Mouse (Mus musculus): ENCODE measurements around the gene Pde4d. TPM values are rescaled to one million over a fixed set of nuclear protein-coding genes. Genes with fewer than 3 reads are reported as not detected.

Pde4d gene
- polyA plus RNA-seq, 1 experiment from 2014 or later = 20.5 TPM

- H3K36me3 ChIP-seq (ENCODE audit: control insufficient read depth, insufficient read depth) = no peaks in the 10 kb centered on the region
- H3K27me3 ChIP-seq (replicated peaks; ENCODE audit: control insufficient read depth, insufficient read depth, low read length) = no peaks in the 10 kb centered on the region
- peaks cover 8% of the 10 kb centered on the region for H3K4me1 ChIP-seq (replicated peaks; ENCODE audit: control insufficient read depth, insufficient read depth, low read length)
- ATAC-seq = no peak
- no peak overlapping the region for H3K9ac ChIP-seq (replicated peaks; ENCODE audit: low read depth, low read length)
- H3K4me3 ChIP-seq (replicated peaks; ENCODE audit: low read length) = no peak overlapping the region
- no peak overlapping the region for H3K27ac ChIP-seq (ENCODE audit: low read length)
- no peaks in the 10 kb centered on the region for H3K9me3 ChIP-seq (ENCODE audit: control insufficient read depth, low read length)
- H3K4me2 ChIP-seq (ENCODE audit: low read length) = no peak overlapping the region
Observed at GRCm38 (mm10) chr13:109263833-109264232, 814.1 kb downstream of the Pde4d start.

GRCm38 (mm10) chr13:109268253-109268652 is 818.5 kb downstream of the Pde4d start:
- Histone ChIP-seq H3K9me3 (ENCODE audit: control insufficient read depth, low read length) (no peaks in the 10 kb centered on the region), H3K27me3 (replicated peaks; ENCODE audit: control insufficient read depth, insufficient read depth, low read length) (no peaks in the 10 kb centered on the region), H3K4me1 (replicated peaks; ENCODE audit: control insufficient read depth, insufficient read depth, low read length) (no peaks in the 10 kb centered on the region; the same call in 1 of the 2 replicates), H3K36me3 (ENCODE audit: control insufficient read depth, insufficient read depth) (no peaks in the 10 kb centered on the region), H3K9ac (replicated peaks; ENCODE audit: low read depth, low read length) (no peak overlapping the region), H3K4me2 (ENCODE audit: low read length) (no peak overlapping the region), H3K4me3 (replicated peaks; ENCODE audit: low read length) (no peak overlapping the region), H3K27ac (ENCODE audit: low read length) (no peak overlapping the region)
- ATAC-seq = peak; percentile 71; the same call in 1 of the 2 replicates
- 48% methylated on average over 3 of the region's 3 CpGs for WGBS

DNA sequence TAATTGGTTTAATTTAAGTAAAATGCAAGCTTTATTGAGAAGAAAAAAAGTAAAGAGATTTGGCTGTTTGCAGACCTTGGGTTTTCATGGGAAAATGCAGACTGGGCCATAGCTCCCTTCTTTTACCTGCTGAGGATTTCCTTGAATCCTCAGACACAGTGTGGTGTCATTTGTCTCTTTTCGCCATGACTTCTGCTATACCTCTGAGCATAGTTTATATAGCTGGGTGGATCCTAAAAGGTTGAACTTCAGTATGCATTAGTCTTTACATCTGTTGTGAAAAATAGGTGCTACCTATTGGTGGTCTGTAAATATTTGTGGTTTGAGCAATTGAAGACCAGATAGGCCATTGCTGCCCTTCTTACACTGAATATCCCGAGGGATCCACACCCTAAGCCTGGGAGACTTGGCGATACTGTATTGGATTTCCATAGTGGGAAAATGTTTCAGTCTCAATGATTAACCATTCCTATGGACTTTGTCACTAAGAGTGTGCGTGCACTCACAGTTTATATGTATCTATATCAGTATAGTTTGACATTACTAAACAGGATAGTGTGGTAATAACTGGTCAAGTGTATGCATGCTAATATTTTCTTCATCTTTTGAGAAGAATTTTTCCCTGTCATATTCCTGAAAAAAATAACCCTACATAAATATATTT is 819.0 kb downstream of the Pde4d start:
- no peaks in the 10 kb centered on the region for H3K27me3 ChIP-seq (replicated peaks; ENCODE audit: control insufficient read depth, insufficient read depth, low read length)
- H3K4me3 ChIP-seq (replicated peaks; ENCODE audit: low read length) = no peak overlapping the region
- H3K9me3 ChIP-seq (ENCODE audit: control insufficient read depth, low read length) = no peaks in the 10 kb centered on the region
- H3K36me3 ChIP-seq (ENCODE audit: control insufficient read depth, insufficient read depth) = no peaks in the 10 kb centered on the region
- H3K9ac ChIP-seq (replicated peaks; ENCODE audit: low read depth, low read length) = no peak overlapping the region
- no peak for ATAC-seq
- WGBS = 97% methylated on average over 4 of the region's 4 CpGs
- H3K4me2 ChIP-seq (ENCODE audit: low read length) = no peak overlapping the region
- no peaks in the 10 kb centered on the region; the same call in 1 of the 2 replicates for H3K4me1 ChIP-seq (replicated peaks; ENCODE audit: control insufficient read depth, insufficient read depth, low read length)
- no peak overlapping the region for H3K27ac ChIP-seq (ENCODE audit: low read length)

- H3K4me1 ChIP-seq (replicated peaks; ENCODE audit: control insufficient read depth, insufficient read depth, low read length) = peaks cover 8% of the 10 kb centered on the region; the same call in 1 of the 2 replicates
- no peak overlapping the region for H3K4me2 ChIP-seq (ENCODE audit: low read length)
- no peak for ATAC-seq
- no peak overlapping the region for H3K4me3 ChIP-seq (replicated peaks; ENCODE audit: low read length)
- H3K9me3 ChIP-seq (ENCODE audit: control insufficient read depth, low read length) = peaks cover 12% of the 10 kb centered on the region
- H3K27ac ChIP-seq (ENCODE audit: low read length) = no peak overlapping the region
- no peak overlapping the region for H3K9ac ChIP-seq (replicated peaks; ENCODE audit: low read depth, low read length)
- WGBS = 92% methylated on average over 10 of the region's 10 CpGs
- H3K27me3 ChIP-seq (replicated peaks; ENCODE audit: control insufficient read depth, insufficient read depth, low read length) = no peaks in the 10 kb centered on the region
- H3K36me3 ChIP-seq (ENCODE audit: control insufficient read depth, insufficient read depth) = no peaks in the 10 kb centered on the region
Observed at GRCm38 (mm10) chr13:109274869-109275268, 825.1 kb downstream of the Pde4d start.

- H3K27ac ChIP-seq (ENCODE audit: low read length) = no peak overlapping the region
- no peak for ATAC-seq
- no peak overlapping the region for H3K4me2 ChIP-seq (ENCODE audit: low read length)
Observed at GRCm38 (mm10) chr13:109277792-109278191, 828.0 kb downstream of the Pde4d start.

GRCm38 (mm10) chr13:109278504-109278912 is 828.8 kb downstream of the Pde4d start:
- Histone ChIP-seq H3K9ac (replicated peaks; ENCODE audit: low read depth, low read length) (no peak overlapping the region), H3K4me1 (replicated peaks; ENCODE audit: control insufficient read depth, insufficient read depth, low read length) (peaks cover 8% of the 10 kb centered on the region; the same call in 1 of the 2 replicates), H3K4me3 (replicated peaks; ENCODE audit: low read length) (no peak overlapping the region), H3K36me3 (ENCODE audit: control insufficient read depth, insufficient read depth) (no peaks in the 10 kb centered on the region), H3K27ac (ENCODE audit: low read length) (no peak overlapping the region), H3K4me2 (ENCODE audit: low read length) (no peak overlapping the region; the same call in 1 of the 2 replicates), H3K27me3 (replicated peaks; ENCODE audit: control insufficient read depth, insufficient read depth, low read length) (no peaks in the 10 kb centered on the region), H3K9me3 (ENCODE audit: control insufficient read depth, low read length) (peaks cover 12% of the 10 kb centered on the region)
- peak; percentile 75 for ATAC-seq
- 37% methylated on average over 10 of the region's 10 CpGs for WGBS

More at GRCm38 (mm10) chr13:109277792-109278191, 828.0 kb downstream of the Pde4d start:
- WGBS = 80% methylated on average over 7 of the region's 7 CpGs
- Histone ChIP-seq H3K4me1 (replicated peaks; ENCODE audit: control insufficient read depth, insufficient read depth, low read length) (peaks cover 8% of the 10 kb centered on the region; the same call in 1 of the 2 replicates), H3K36me3 (ENCODE audit: control insufficient read depth, insufficient read depth) (no peaks in the 10 kb centered on the region), H3K4me3 (replicated peaks; ENCODE audit: low read length) (no peak overlapping the region), H3K9me3 (ENCODE audit: control insufficient read depth, low read length) (peaks cover 12% of the 10 kb centered on the region), H3K27me3 (replicated peaks; ENCODE audit: control insufficient read depth, insufficient read depth, low read length) (no peaks in the 10 kb centered on the region), H3K9ac (replicated peaks; ENCODE audit: low read depth, low read length) (no peak overlapping the region)

- H3K9ac ChIP-seq (replicated peaks; ENCODE audit: low read depth, low read length) = no peak overlapping the region
- no peaks in the 10 kb centered on the region for H3K36me3 ChIP-seq (ENCODE audit: control insufficient read depth, insufficient read depth)
- ATAC-seq = no peak
- no peak overlapping the region for H3K4me3 ChIP-seq (replicated peaks; ENCODE audit: low read length)
- H3K4me2 ChIP-seq (ENCODE audit: low read length) = no peak overlapping the region
- WGBS = 80% methylated on average over 6 of the region's 6 CpGs
- H3K9me3 ChIP-seq (ENCODE audit: control insufficient read depth, low read length) = peaks cover 12% of the 10 kb centered on the region
- no peaks in the 10 kb centered on the region for H3K27me3 ChIP-seq (replicated peaks; ENCODE audit: control insufficient read depth, insufficient read depth, low read length)
- H3K27ac ChIP-seq (ENCODE audit: low read length) = no peak overlapping the region
- peaks cover 8% of the 10 kb centered on the region; the same call in 1 of the 2 replicates for H3K4me1 ChIP-seq (replicated peaks; ENCODE audit: control insufficient read depth, insufficient read depth, low read length)
Observed at GRCm38 (mm10) chr13:109279211-109279610, 829.5 kb downstream of the Pde4d start.

DNA sequence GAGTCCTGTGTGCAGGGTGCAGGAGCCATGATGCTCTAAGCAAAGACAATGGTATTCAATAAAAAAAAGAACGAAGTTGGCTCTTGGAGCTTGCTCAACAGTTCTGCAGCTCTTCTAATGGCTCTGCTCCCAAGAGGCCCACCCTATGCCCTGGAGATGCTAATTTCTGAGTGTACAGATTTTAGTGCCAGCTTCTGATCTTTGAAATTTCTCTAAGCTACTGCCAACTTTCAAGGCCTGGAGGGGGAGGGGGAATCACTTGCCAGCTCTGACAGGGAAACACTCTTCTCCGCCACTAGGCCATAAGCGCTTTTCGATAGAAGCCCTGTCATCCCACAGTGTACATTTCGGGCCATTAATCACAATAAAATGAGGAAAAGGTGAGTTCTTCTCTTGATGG is 830.7 kb downstream of the Pde4d start:
- WGBS = 77% methylated on average over 5 of the region's 5 CpGs
- no peak for ATAC-seq
- H3K9ac ChIP-seq (replicated peaks; ENCODE audit: low read depth, low read length) = no peak overlapping the region
- no peak overlapping the region for H3K4me3 ChIP-seq (replicated peaks; ENCODE audit: low read length)
- H3K4me2 ChIP-seq (ENCODE audit: low read length) = no peak overlapping the region
- no peaks in the 10 kb centered on the region for H3K36me3 ChIP-seq (ENCODE audit: control insufficient read depth, insufficient read depth)
- H3K27ac ChIP-seq (ENCODE audit: low read length) = no peak overlapping the region
- H3K4me1 ChIP-seq (replicated peaks; ENCODE audit: control insufficient read depth, insufficient read depth, low read length) = peaks cover 8% of the 10 kb centered on the region; the same call in 1 of the 2 replicates
- no peaks in the 10 kb centered on the region for H3K27me3 ChIP-seq (replicated peaks; ENCODE audit: control insufficient read depth, insufficient read depth, low read length)
- H3K9me3 ChIP-seq (ENCODE audit: control insufficient read depth, low read length) = peaks cover 4% of the 10 kb centered on the region; the same call in 1 of the 2 replicates

DNA sequence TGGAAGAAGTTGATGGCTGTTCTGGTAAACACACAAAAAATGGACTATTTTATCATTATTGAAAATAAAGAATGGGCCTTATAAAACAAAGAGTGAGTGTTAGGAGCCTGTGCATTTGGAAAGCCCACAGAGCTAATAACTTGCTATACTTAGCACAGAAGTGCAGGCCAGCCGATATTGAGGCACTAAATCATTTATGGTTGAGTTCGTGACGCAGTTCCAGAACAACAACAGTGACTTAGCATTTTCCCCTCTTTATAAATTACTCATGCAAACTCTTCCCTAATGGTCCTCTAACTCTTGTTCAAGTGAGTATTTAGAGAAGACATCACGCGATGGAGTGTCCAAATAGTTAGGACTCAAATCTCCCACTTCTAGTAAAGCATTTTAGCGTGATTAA is 837.7 kb downstream of the Pde4d start:
- H3K9me3 ChIP-seq (ENCODE audit: control insufficient read depth, low read length) = no peaks in the 10 kb centered on the region
- ATAC-seq = no peak
- H3K9ac ChIP-seq (replicated peaks; ENCODE audit: low read depth, low read length) = no peak overlapping the region
- no peaks in the 10 kb centered on the region for H3K27me3 ChIP-seq (replicated peaks; ENCODE audit: control insufficient read depth, insufficient read depth, low read length)
- 91% methylated on average over 6 of the region's 6 CpGs for WGBS
- H3K27ac ChIP-seq (ENCODE audit: low read length) = no peak overlapping the region
- no peaks in the 10 kb centered on the region for H3K36me3 ChIP-seq (ENCODE audit: control insufficient read depth, insufficient read depth)
- H3K4me2 ChIP-seq (ENCODE audit: low read length) = no peak overlapping the region
- no peak overlapping the region for H3K4me3 ChIP-seq (replicated peaks; ENCODE audit: low read length)
- no peaks in the 10 kb centered on the region for H3K4me1 ChIP-seq (replicated peaks; ENCODE audit: control insufficient read depth, insufficient read depth, low read length)

All from forebrain, embryonic 16.5 days (tissue).